Mouse (Mus musculus) midbrain, embryonic 14.5 days (tissue): Measurements from ENCODE around the gene Csnk2a1. TPM values are rescaled to one million over a fixed set of nuclear protein-coding genes. Genes with fewer than 3 reads are reported as not detected.
A peak's percentile ranks its signal among the peaks of the same experiment; 100 is the strongest.
"Not testable (repeated sequence)": the region's sequence is repeated elsewhere in the genome, so short reads cannot be mapped to it uniquely, and the experiment has no call there.

Experiments
- ATAC-seq: fragments of 200-750 bp; cut with Nextera tagmentation; 2 replicates; pipeline ENCODE4 v1.8.0; 2017; ENCODE audit warnings: moderate number of reproducible peaks, moderate library complexity; ENCODE audit not compliant: low FRiP score, low TSS enrichment
- DNase-seq: peaks from one replicate; pipeline ENCODE4 v3.0.0-alpha.2; 2015
- H3K27ac ChIP-seq: fragments of 300-500 bp; sonication (generic); replicated peaks from 2 replicates; pipeline ENCODE4 v1.5.1; 2014; ENCODE audit warnings: mild to moderate bottlenecking, low read depth, low read length, moderate library complexity
- H3K27me3 ChIP-seq: fragments of 300-500 bp; sonication (generic); 2 replicates; pipeline ENCODE4 v1.6.1; 2014; ENCODE audit warnings: low read length, control low read depth, mixed read lengths; ENCODE audit not compliant: control insufficient read depth, insufficient read depth
- H3K36me3 ChIP-seq: fragments of 300-500 bp; sonication (generic); 2 replicates; pipeline ENCODE4 v1.6.1; 2014; ENCODE audit warnings: low read length, control low read depth; ENCODE audit not compliant: control insufficient read depth, insufficient read depth
- H3K4me1 ChIP-seq: fragments of 300-500 bp; sonication (generic); 2 replicates; pipeline ENCODE4 v1.6.1; 2014; ENCODE audit warnings: mild to moderate bottlenecking, antibody characterized with exemption, low read length, control low read depth; ENCODE audit not compliant: control insufficient read depth, insufficient read depth
- H3K4me2 ChIP-seq: fragments of 300-500 bp; sonication (generic); 2 replicates; pipeline ENCODE4 v1.6.1; 2014; ENCODE audit warnings: mild to moderate bottlenecking, low read length, moderate library complexity
- H3K4me3 ChIP-seq: fragments of 300-500 bp; sonication (generic); replicated peaks from 2 replicates; pipeline ENCODE4 v1.5.1; 2014; ENCODE audit warnings: low read depth, low read length
- H3K9ac ChIP-seq: fragments of 300-500 bp; sonication (generic); replicated peaks from 2 replicates; pipeline ENCODE4 v1.6.1; 2014; ENCODE audit warnings: mild to moderate bottlenecking, low read length, moderate library complexity
- H3K9me3 ChIP-seq: fragments of 300-500 bp; sonication (generic); 2 replicates; pipeline ENCODE4 v1.6.1; 2016; ENCODE audit warnings: low read length, control low read depth, mixed read lengths; ENCODE audit not compliant: control insufficient read depth
- WGBS: fragments of 180-500 bp; shearing (Covaris S2); extraction: QIAGEN DNeasy Blood & Tissue Kit; methylation state at CpG from one replicate; pipeline ENCODE4 v1.1.7; 2014; 5-methylcytosine and 5-hydroxymethylcytosine counted together
- polyA plus RNA-seq: library from polyadenylated mRNA; unstranded; fragments of >200 nt; fragmentation: Nextera tagmentation; extraction: Ambion mirVana; gene quantifications from 2 replicates; pipeline ENCODE4 v1.2.1, GENCODE M21; 2014

The Csnk2a1 gene
- polyA plus RNA-seq, 1 experiment from 2014 or later, result 164 TPM

- ATAC-seq (no peak), DNase-seq (peak; percentile 30)
- H3K4me2 ChIP-seq, result no peak overlapping the region
- H3K4me1 ChIP-seq, result no peaks in the 10 kb centered on the region
- no peaks in the 10 kb centered on the region for H3K27me3 ChIP-seq
- no peak overlapping the region for H3K4me3 ChIP-seq
- H3K9ac ChIP-seq, result no peak overlapping the region
- no peaks in the 10 kb centered on the region for H3K9me3 ChIP-seq
- peaks cover 71% of the 10 kb centered on the region for H3K36me3 ChIP-seq
- H3K27ac ChIP-seq, result no peak overlapping the region
- 83% methylated on average over 2 of the region's 2 CpGs for WGBS
Measured at GRCm38 (mm10) chr2:152273639-152274038, 47.0 kb downstream of the Csnk2a1 start.

DNA sequence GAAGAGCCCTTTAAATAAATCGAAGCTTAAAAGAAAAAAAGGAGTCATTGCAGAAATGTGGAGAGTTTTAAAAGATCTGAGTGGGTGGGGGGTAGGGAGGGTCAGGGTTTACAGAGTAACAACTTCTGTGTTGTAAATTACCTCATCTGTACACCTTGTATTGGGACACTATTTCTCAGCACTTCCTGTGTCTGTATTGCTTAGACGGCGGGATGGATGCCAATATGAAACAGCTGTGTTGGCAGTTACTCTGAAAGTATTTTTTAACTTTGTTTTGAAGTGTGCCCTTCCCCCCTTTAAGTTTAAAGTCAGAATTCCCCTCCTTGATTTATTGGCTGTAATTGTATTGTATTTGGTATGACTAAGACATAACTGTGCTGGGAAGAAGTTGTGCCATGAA lies 54.8 kb downstream of the Csnk2a1 start:
- Histone ChIP-seq H3K4me1 (no peaks in the 10 kb centered on the region), H3K36me3 (peaks cover 78% of the 10 kb centered on the region), H3K9me3 (no peaks in the 10 kb centered on the region), H3K27me3 (no peaks in the 10 kb centered on the region), H3K27ac (no peak overlapping the region), H3K9ac (no peak overlapping the region), H3K4me3 (no peak overlapping the region), H3K4me2 (no peak overlapping the region)
- 97% methylated on average over 3 of the region's 3 CpGs for WGBS
- no peak for DNase-seq
- no peak for ATAC-seq

- H3K4me1 ChIP-seq, result no peaks in the 10 kb centered on the region
Measured at GRCm38 (mm10) chr2:152287560-152287959, 60.9 kb downstream of the Csnk2a1 start.

DNA sequence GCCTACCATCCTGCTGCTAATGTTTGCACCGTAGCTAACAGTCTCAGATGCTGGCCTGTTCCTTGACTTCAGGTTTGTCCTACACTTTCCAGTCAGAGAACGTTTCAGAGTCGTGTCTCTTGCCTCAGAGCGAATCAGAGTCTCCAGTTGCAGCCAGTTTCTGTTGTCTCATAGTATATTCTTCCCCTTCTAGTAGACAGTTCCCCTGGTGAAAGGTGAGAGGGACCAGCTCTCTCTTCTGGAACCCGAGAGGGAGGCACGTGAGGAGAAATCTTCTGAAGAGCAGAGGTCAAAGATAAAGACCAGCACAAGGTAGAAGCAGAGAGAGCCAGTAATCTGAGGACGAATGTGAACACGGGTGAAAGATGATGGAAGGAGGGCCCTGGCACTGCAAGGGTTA lies 61.4 kb downstream of the Csnk2a1 start:
- H3K4me1 ChIP-seq, result no peaks in the 10 kb centered on the region
- H3K4me2 ChIP-seq, result no peak overlapping the region
- H3K27me3 ChIP-seq, result no peaks in the 10 kb centered on the region
- WGBS, result 87% methylated on average over 8 of the region's 8 CpGs
- ATAC-seq (no peak), DNase-seq (no peak)
- no peaks in the 10 kb centered on the region for H3K9me3 ChIP-seq
- peaks cover 47% of the 10 kb centered on the region for H3K36me3 ChIP-seq
- no peak overlapping the region for H3K27ac ChIP-seq
- no peak overlapping the region for H3K4me3 ChIP-seq
- no peak overlapping the region for H3K9ac ChIP-seq

More at GRCm38 (mm10) chr2:152287560-152287959, 60.9 kb downstream of the Csnk2a1 start:
- no peaks in the 10 kb centered on the region for H3K9me3 ChIP-seq
- 95% methylated on average over 5 of the region's 5 CpGs for WGBS
- ATAC-seq (no peak), DNase-seq (no peak)
- H3K9ac ChIP-seq, result no peak overlapping the region
- no peak overlapping the region for H3K27ac ChIP-seq
- no peak overlapping the region for H3K4me3 ChIP-seq
- peaks cover 52% of the 10 kb centered on the region for H3K36me3 ChIP-seq
- H3K4me2 ChIP-seq, result no peak overlapping the region
- no peaks in the 10 kb centered on the region for H3K27me3 ChIP-seq

- not testable (repeated sequence) for H3K4me3 ChIP-seq, H3K27me3 ChIP-seq, H3K9me3 ChIP-seq, H3K27ac ChIP-seq, H3K9ac ChIP-seq, H3K4me2 ChIP-seq, ATAC-seq, H3K4me1 ChIP-seq, DNase-seq
- 86% methylated on average over 1 of the region's 2 CpGs for WGBS
- H3K36me3 ChIP-seq, result peaks cover 31% of the 10 kb centered on the region
Measured at GRCm38 (mm10) chr2:152289623-152290022, 63.0 kb downstream of the Csnk2a1 start.

GRCm38 (mm10) chr2:152292475-152292874 lies 65.8 kb downstream of the Csnk2a1 start:
- ATAC-seq (no peak), DNase-seq (no peak)
- H3K36me3 ChIP-seq, result peaks cover 9% of the 10 kb centered on the region; the same call in 1 of the 2 replicates
- peaks cover 17% of the 10 kb centered on the region for H3K4me1 ChIP-seq
- no peak overlapping the region for H3K4me2 ChIP-seq
- no peak overlapping the region for H3K27ac ChIP-seq
- no peaks in the 10 kb centered on the region for H3K27me3 ChIP-seq
- H3K9me3 ChIP-seq, result no peaks in the 10 kb centered on the region
- WGBS, result 62% methylated on average over 2 of the region's 2 CpGs
- H3K4me3 ChIP-seq, result no peak overlapping the region
- no peak overlapping the region for H3K9ac ChIP-seq

- Histone ChIP-seq H3K27ac (no peak overlapping the region; the same call in 1 of the 2 replicates), H3K27me3 (no peaks in the 10 kb centered on the region), H3K4me1 (peaks cover 17% of the 10 kb centered on the region), H3K4me3 (peak overlapping the region; percentile 92), H3K4me2 (peak overlapping the region; percentile 64), H3K9me3 (no peaks in the 10 kb centered on the region), H3K9ac (peak overlapping the region; percentile 91), H3K36me3 (peaks cover 5% of the 10 kb centered on the region; the same call in 1 of the 2 replicates)
- WGBS, result 1% methylated on average over 15 of the region's 15 CpGs
- ATAC-seq, result peak; percentile 79
- peak; percentile 10 for DNase-seq
Measured at GRCm38 (mm10) chr2:152293179-152293726, 66.6 kb downstream of the Csnk2a1 start.

- peak within 1 kb of the TSS; percentile 80 for H3K27ac ChIP-seq
- DNase-seq (peak; percentile 97), ATAC-seq (peak; percentile 98)
- H3K9ac ChIP-seq, result peak within 1 kb of the TSS; percentile 91
- H3K36me3 ChIP-seq, result no peaks in the 10 kb centered on the region
- peak within 1 kb of the TSS; percentile 92 for H3K4me3 ChIP-seq
- peak within 1 kb of the TSS; percentile 64 for H3K4me2 ChIP-seq
- no peaks in the 10 kb centered on the region for H3K9me3 ChIP-seq
- H3K27me3 ChIP-seq, result no peaks in the 10 kb centered on the region
- under 1% methylated on average over 69 of the region's 70 CpGs for WGBS
- H3K4me1 ChIP-seq, result peaks cover 17% of the 10 kb centered on the region
Measured at GRCm38 (mm10) chr2:152293727-152294475, 67.3 kb downstream of the Csnk2a1 start, which contains the start of gene Tbc1d20. Gene Tbc1d20 (plus strand): TSS chr2:152293828.

- peak overlapping the region; percentile 92 for H3K4me3 ChIP-seq
- no peaks in the 10 kb centered on the region for H3K9me3 ChIP-seq
- no peak for DNase-seq
- H3K27ac ChIP-seq, result no peak overlapping the region
- H3K4me2 ChIP-seq, result peak overlapping the region; percentile 64
- peaks cover 17% of the 10 kb centered on the region for H3K4me1 ChIP-seq
- H3K27me3 ChIP-seq, result no peaks in the 10 kb centered on the region
- ATAC-seq, result no peak
- no peaks in the 10 kb centered on the region for H3K36me3 ChIP-seq
- WGBS, result 39% methylated on average over 5 of the region's 5 CpGs
- peak overlapping the region; percentile 91 for H3K9ac ChIP-seq
Measured at GRCm38 (mm10) chr2:152294541-152294940, 67.9 kb downstream of the Csnk2a1 start.
